Mouse (Mus musculus) heart, postnatal 14 days (tissue): Measurements from ENCODE around the gene Abl2. TPM values are rescaled to one million over a fixed set of nuclear protein-coding genes. Genes with fewer than 3 reads are reported as not detected.
A peak's percentile ranks its signal among the peaks of the same experiment; 100 is the strongest.
"Not testable (repeated sequence)": the region's sequence is repeated elsewhere in the genome, so short reads cannot be mapped to it uniquely, and the experiment has no call there.

Experiments
- DNase-seq, 2 experiments: peaks; one replicate each; pipeline ENCODE4 v3.0.0; 2021 to 2022
- intact Hi-C: fragments of 180-260 bp; cut with DNase I; formaldehyde crosslinking; loops from one replicate; pipeline ENCODE4 v1.15.1; 2025
- long read RNA-seq, 2 experiments: library from polyadenylated mRNA; stranded (forward); transcript quantifications; one replicate each; pipeline ENCODE4 v2.0.0; 2021
- total RNA-seq, 2 experiments: library from RNA; stranded (reverse); gene quantifications; 2 replicates each; pipeline ENCODE4 v1.2.3; 2021

Abl2 gene
- total RNA-seq: 10 to 100 TPM; 20.1 to 23.5 TPM
- long read RNA-seq, experiment 1, partial matches to known transcripts: 0 of 3 reads
- long read RNA-seq, experiment 1, other reads (novel, unspliced or antisense): 3 of 3 reads
- long read RNA-seq, experiment 2, partial matches to known transcripts: 0 of 4 reads
- long read RNA-seq, experiment 2, other reads (novel, unspliced or antisense): 4 of 4 reads

- peak; percentile 91 for DNase-seq
- intact Hi-C loops: loop anchor here (5.0 kb wide), 1 partner anchor 59 kb away; no protein-coding TSS in a partner anchor
These were observed at the start of gene Abl2 for GRCm38 (mm10) chr1:156558024-156558930. Abl2 (plus strand) TSS chr1:156558786.

GRCm38 (mm10) chr1:156520136-156520780, 38.3 kb upstream of the Abl2 start:
- intact Hi-C loops: no loop called here
- DNase-seq: no peak

- no peak for DNase-seq
- intact Hi-C loops: no loop called here
These were observed 36.6 kb upstream of the Abl2 start for GRCm38 (mm10) chr1:156521796-156522517.

- DNase-seq, intact Hi-C loops: not testable (repeated sequence)
These were observed 34.7 kb upstream of the Abl2 start, which contains the start of gene Gm10031 for GRCm38 (mm10) chr1:156523842-156524241. Gm10031 (plus strand) TSS chr1:156524012.

GRCm38 (mm10) chr1:156532476-156533175, 26.0 kb upstream of the Abl2 start:
- intact Hi-C loops, DNase-seq: not testable (repeated sequence)

GRCm38 (mm10) chr1:156533483-156533882, 25.1 kb upstream of the Abl2 start:
- DNase-seq: no peak
- intact Hi-C loops: no loop called here

- no peak for DNase-seq
- intact Hi-C loops: no loop called here
These were observed 24.7 kb upstream of the Abl2 start for GRCm38 (mm10) chr1:156533911-156534310.

- no peak for DNase-seq
- intact Hi-C loops: no loop called here
These were observed 21.6 kb upstream of the Abl2 start for GRCm38 (mm10) chr1:156537031-156537430.

- no peak for DNase-seq
- intact Hi-C loops: loop anchor here (2.0 kb wide), 1 partner anchor 95 kb away; no protein-coding TSS in a partner anchor
These were observed 20.9 kb upstream of the Abl2 start for GRCm38 (mm10) chr1:156537701-156538100.

GRCm38 (mm10) chr1:156538382-156538781, 20.2 kb upstream of the Abl2 start:
- no peak for DNase-seq
- intact Hi-C loops: loop anchor here (2.0 kb wide), 1 partner anchor 94 kb away; no protein-coding TSS in a partner anchor

- intact Hi-C loops: loop anchor here (2.0 to 5.0 kb wide), 4 partner anchors 93 to 453 kb away; no protein-coding TSS in a partner anchor
- DNase-seq: peak in 1 of 2 experiments; percentile 14
These were observed 18.6 kb upstream of the Abl2 start for GRCm38 (mm10) chr1:156539787-156540560.

GRCm38 (mm10) chr1:156543999-156544398, 14.6 kb upstream of the Abl2 start:
- intact Hi-C loops: loop anchor here (5.0 kb wide), 1 partner anchor 457 kb away; no protein-coding TSS in a partner anchor
- no peak for DNase-seq

GRCm38 (mm10) chr1:156558950-156559640, 509 bp downstream of the Abl2 start:
- intact Hi-C loops: loop anchor here (5.0 kb wide), 1 partner anchor 58 kb away; no protein-coding TSS in a partner anchor
- peak; percentile 48 to 54 for DNase-seq

GRCm38 (mm10) chr1:156559641-156560020, 1.0 kb downstream of the Abl2 start:
- DNase-seq: no peak
- intact Hi-C loops: loop anchor here (5.0 kb wide), 1 partner anchor 58 kb away; no protein-coding TSS in a partner anchor

GRCm38 (mm10) chr1:156560500-156560899, 1.9 kb downstream of the Abl2 start:
- intact Hi-C loops: no loop called here
- no peak for DNase-seq

- intact Hi-C loops: no loop called here
These were observed 6.7 kb downstream of the Abl2 start for GRCm38 (mm10) chr1:156565328-156565727.

GRCm38 (mm10) chr1:156566132-156566531, 7.5 kb downstream of the Abl2 start:
- peak in 1 of 2 experiments; percentile 28 for DNase-seq

More at GRCm38 (mm10) chr1:156565328-156565727, 6.7 kb downstream of the Abl2 start:
- no peak for DNase-seq

GRCm38 (mm10) chr1:156569615-156570014, 11.0 kb downstream of the Abl2 start:
- DNase-seq: no peak
- intact Hi-C loops: no loop called here

More at GRCm38 (mm10) chr1:156566132-156566531, 7.5 kb downstream of the Abl2 start:
- intact Hi-C loops: no loop called here
